Mouse (Mus musculus) layer of hippocampus, adult 9-11 months (tissue): ENCODE data around the gene Fn3krp.
A peak's percentile ranks its signal among the peaks of the same experiment; 100 is the strongest.

Experiments
- DNase-seq: peaks from one replicate; pipeline ENCODE4 v3.0.0; 2022

The Fn3krp gene

GRCm38 (mm10) chr11:121420830-121421552, at the start of gene Fn3krp:
TSS of gene Fn3krp (plus strand) at chr11:121421401.
- DNase-seq = peak; percentile 100

GRCm38 (mm10) chr11:121373305-121373704, 47.9 kb upstream of the Fn3krp start:
- no peak for DNase-seq

GRCm38 (mm10) chr11:121378644-121379043, 42.6 kb upstream of the Fn3krp start:
- DNase-seq = no peak

GRCm38 (mm10) chr11:121380294-121380693, 40.9 kb upstream of the Fn3krp start:
- DNase-seq = no peak

- peak; percentile 99 for DNase-seq
Measured at GRCm38 (mm10) chr11:121387750-121388553, 33.2 kb upstream of the Fn3krp start, which contains the start of gene Rab40b. TSS of gene Rab40b (minus strand) at chr11:121388251.

GRCm38 (mm10) chr11:121388554-121388945, 32.7 kb upstream of the Fn3krp start:
- DNase-seq = no peak

GRCm38 (mm10) chr11:121390793-121391192, 30.4 kb upstream of the Fn3krp start:
- DNase-seq = no peak

- DNase-seq = no peak
Measured at GRCm38 (mm10) chr11:121392405-121392804, 28.8 kb upstream of the Fn3krp start.

- peak; percentile 66 for DNase-seq
Measured at GRCm38 (mm10) chr11:121407366-121408155, 13.6 kb upstream of the Fn3krp start.

GRCm38 (mm10) chr11:121414762-121415161, 6.4 kb upstream of the Fn3krp start:
- DNase-seq = no peak

GRCm38 (mm10) chr11:121415351-121415750, 5.8 kb upstream of the Fn3krp start:
- no peak for DNase-seq

- DNase-seq = no peak
Measured at GRCm38 (mm10) chr11:121417971-121418370, 3.2 kb upstream of the Fn3krp start.

GRCm38 (mm10) chr11:121418932-121419331, 2.3 kb upstream of the Fn3krp start:
- no peak for DNase-seq

- no peak for DNase-seq
Measured at GRCm38 (mm10) chr11:121420379-121420778, 822 bp upstream of the Fn3krp start.

- no peak for DNase-seq
Measured at GRCm38 (mm10) chr11:121421553-121422173, 462 bp downstream of the Fn3krp start.

GRCm38 (mm10) chr11:121433397-121433796, 12.2 kb downstream of the Fn3krp start:
- no peak for DNase-seq

GRCm38 (mm10) chr11:121434156-121435155, 13.3 kb downstream of the Fn3krp start, which contains the start of gene Fn3k:
TSS of gene Fn3k (plus strand) at chr11:121434913.
- peak; percentile 97 for DNase-seq

GRCm38 (mm10) chr11:121437236-121437635, 16.0 kb downstream of the Fn3krp start:
- no peak for DNase-seq

GRCm38 (mm10) chr11:121439686-121440292, 18.6 kb downstream of the Fn3krp start:
- no peak for DNase-seq

GRCm38 (mm10) chr11:121441653-121442052, 20.5 kb downstream of the Fn3krp start:
- DNase-seq = no peak

GRCm38 (mm10) chr11:121442076-121442475, 20.9 kb downstream of the Fn3krp start:
- DNase-seq = no peak
